ENCODE assay signal across 25 mouse cellular contexts in the genomic region with DNA sequence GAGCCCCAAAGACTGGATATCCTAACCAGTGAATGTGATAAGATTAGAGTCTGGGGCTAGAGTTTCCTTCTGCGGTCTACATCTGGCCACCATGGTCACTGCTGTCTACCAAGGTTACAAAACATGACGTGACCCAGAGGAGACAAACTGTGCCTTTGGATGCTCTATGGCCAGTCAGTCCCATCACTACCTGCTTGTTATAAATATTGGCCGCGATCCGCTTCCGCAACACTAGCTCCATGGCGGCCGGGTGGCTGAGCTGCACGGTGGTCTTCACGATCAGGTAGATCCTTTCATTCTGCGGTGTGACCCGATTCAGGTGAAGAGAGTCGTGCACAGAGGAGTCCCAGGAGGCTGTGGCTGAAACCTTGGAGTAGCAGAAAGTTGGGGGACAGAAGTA. TPM values are rescaled to one million over a fixed set of nuclear protein-coding genes. Genes with fewer than 3 reads are reported as not detected.
A peak's percentile ranks its signal among the peaks of the same experiment; 100 is the strongest.
DNase-seq lines count a peak whose midpoint lies in the region; ATAC-seq lines count a peak whose summit lies in the region.
"Had no signal": no experiment of that assay in that cellular context is flagged by ENCODE, and none has a peak within 500 bp of the region (broad histone marks: within the 10 kb centered on the region; RNA-seq: fewer than 3 reads in every experiment).

No protein-coding gene starts in this region.

- H3K9ac ChIP-seq in hindbrain, embryonic 12.5 days: no peak overlapping the region
- H3K9ac ChIP-seq: embryonic facial prominence, embryonic 12.5 days; forebrain, embryonic 13.5 days; forebrain, embryonic 15.5 days; forebrain, postnatal 0 days had no signal

- H3K4me1 ChIP-seq in hindbrain, embryonic 12.5 days: no peaks in the 10 kb centered on the region
- H3K4me1 ChIP-seq: embryonic facial prominence, embryonic 10.5 days; embryonic facial prominence, embryonic 12.5 days; forebrain, embryonic 13.5 days; forebrain, embryonic 15.5 days had no signal

- no peak overlapping the region for H3K4me2 ChIP-seq in hindbrain, embryonic 12.5 days (replicated peaks)
- H3K4me2 ChIP-seq: embryonic facial prominence, embryonic 12.5 days; forebrain, embryonic 13.5 days; forebrain, embryonic 15.5 days had no signal

- DNase-seq in heart, adult 11 months: peak; percentile 83
- no peak for DNase-seq in heart, postnatal 4 days
- peak; percentile 49 for DNase-seq in R1 (ENCODE audit: low read depth, low spot score)
- DNase-seq in lung, postnatal 36 days: no peak
- DNase-seq: adrenal gland, adult 8-10 months; adrenal gland, postnatal 14 days; adrenal gland, postnatal 36 days; B cell, adult 2 months; cerebellum, adult 11-12 months; cerebellum, adult 2 months; cerebellum, adult 9-10 months; cerebellum, postnatal 10 days; cerebellum, postnatal 25 days; forebrain, postnatal 0 days had no signal

- no peaks in the 10 kb centered on the region for H3K9me3 ChIP-seq in hindbrain, embryonic 12.5 days (replicated peaks)
- H3K9me3 ChIP-seq: embryonic facial prominence, embryonic 10.5 days; embryonic facial prominence, embryonic 12.5 days; forebrain, embryonic 13.5 days; forebrain, embryonic 15.5 days; G1E had no signal

- H3K4me3 ChIP-seq in hindbrain, embryonic 12.5 days: no peak overlapping the region
- H3K4me3 ChIP-seq: embryonic facial prominence, embryonic 10.5 days; embryonic facial prominence, embryonic 12.5 days; forebrain, embryonic 13.5 days; forebrain, embryonic 15.5 days had no signal

- no peak overlapping the region for H3K27ac ChIP-seq in hindbrain, embryonic 12.5 days
- H3K27ac ChIP-seq: embryonic facial prominence, embryonic 10.5 days; embryonic facial prominence, embryonic 12.5 days; forebrain, embryonic 13.5 days; forebrain, embryonic 15.5 days had no signal

- 96% methylated on average over 13 of the region's 13 CpGs for WGBS in hindbrain, embryonic 12.5 days

- peaks cover 85% of the 10 kb centered on the region for H3K36me3 ChIP-seq in hindbrain, embryonic 12.5 days
- H3K36me3 ChIP-seq: G1E had no signal

- ATAC-seq in megakaryocyte, adult 5-6 weeks (ENCODE audit: poor library complexity, severe bottlenecking): 0 out of 2 replicates have a peak, but pooled peaks have one; percentile 28
- ATAC-seq in hindbrain, embryonic 12.5 days (ENCODE audit: low FRiP score): no peak
- ATAC-seq: activated CD4-positive, CD25-positive, alpha-beta regulatory T cell, adult 4 months; CD4-positive, CD25-positive, alpha-beta regulatory T cell, adult 4 months; forebrain, embryonic 13.5 days; forebrain, embryonic 15.5 days; forebrain, postnatal 0 days; Patski had no signal

- H3K27me3 ChIP-seq in hindbrain, embryonic 12.5 days: no peaks in the 10 kb centered on the region
- H3K27me3 ChIP-seq: CH12.LX; embryonic facial prominence, embryonic 12.5 days; forebrain, embryonic 13.5 days; forebrain, embryonic 15.5 days; Patski had no signal

RNA-seq across cellular contexts. Expression of a gene that starts 44.8 kb away (rescaled TPM):
- total RNA-seq in heart, postnatal 4 days (2021): 10 to 100 TPM; 59.6 to 60.6 TPM
- 63.5 and 86.7 TPM in 2 replicates for total RNA-seq in megakaryocyte, adult 5-6 weeks (2015)
- total RNA-seq in megakaryocyte, adult 5-6 weeks (2017): 52.0 and 57.3 TPM in 2 replicates
- 40.5 and 40.6 TPM in 2 replicates for polyA plus RNA-seq in hindbrain, embryonic 12.5 days (2016; fragmentation: Nextera tagmentation; extraction: Ambion mirVana)

Comparison
In these comparisons a context has a peak if more than half of its experiments do, and no peak if none do; other contexts are left out.
1. DNase-seq: peak in heart, adult 11 months (single experiment) and R1 (single experiment); none in heart, postnatal 4 days (single experiment) and lung, postnatal 36 days (single experiment).